Mouse (Mus musculus) G1E (cell line): ENCODE results near the gene Sema5b. TPM values are rescaled to one million over a fixed set of nuclear protein-coding genes. Genes with fewer than 3 reads are reported as not detected.

ENCODE experiments used
- ATAC-seq: 2 replicates; pipeline ENCODE4 v1.8.0; 2016; ENCODE audit warnings: mild to moderate bottlenecking; ENCODE audit not compliant: insufficient number of reproducible peaks, poor library complexity, low FRiP score, severe bottlenecking; ENCODE audit errors: extremely low read depth
- DNase-seq: peaks from one replicate; pipeline ENCODE4 v3.0.0; 2012; ENCODE audit warnings: low spot score
- H3K27me3 ChIP-seq: 2 replicates; pipeline ENCODE4 v1.6.1; 2012; ENCODE audit warnings: mild to moderate bottlenecking, low read length, inconsistent platforms; ENCODE audit not compliant: insufficient read depth
- H3K36me3 ChIP-seq: replicated peaks from 2 replicates; pipeline ENCODE3; 2012; ENCODE audit warnings: mild to moderate bottlenecking, inconsistent platforms
- H3K4me1 ChIP-seq: 2 replicates; pipeline ENCODE4 v1.6.1; 2012; ENCODE audit warnings: low read depth, low read length, inconsistent platforms, mixed read lengths; ENCODE audit not compliant: insufficient read depth
- H3K4me3 ChIP-seq: 2 replicates; pipeline ENCODE4 v1.5.1; 2012; ENCODE audit warnings: low read depth, mild to moderate bottlenecking, inconsistent platforms, low read length, moderate library complexity, mixed read lengths
- H3K9me3 ChIP-seq: replicated peaks from 2 replicates; pipeline ENCODE4 v1.6.1; 2012; ENCODE audit warnings: inconsistent platforms
- CTCF ChIP-seq: IDR thresholded peaks from 2 replicates; pipeline ENCODE4 v1.5.1; 2012; ENCODE audit warnings: low read depth, low read length, inconsistent platforms, mixed read lengths
- GATA1 ChIP-seq: IDR thresholded peaks from 2 replicates; pipeline ENCODE4 v1.6.1; 2012; ENCODE audit warnings: borderline replicate concordance, low read length, inconsistent platforms, mixed read lengths
- GATA2 ChIP-seq: IDR thresholded peaks from 2 replicates; pipeline ENCODE4 v1.6.1; 2012; ENCODE audit warnings: low read depth, low read length, inconsistent platforms, borderline replicate concordance
- POLR2AphosphoS5 ChIP-seq: IDR thresholded peaks from 2 replicates; pipeline ENCODE4 v1.6.1; 2012; ENCODE audit warnings: low read depth, low read length, inconsistent platforms; ENCODE audit not compliant: insufficient replicate concordance
- TAL1 ChIP-seq: conservative IDR thresholded peaks from 2 replicates; pipeline ENCODE4 v1.6.1; 2012; ENCODE audit warnings: low read depth, low read length, inconsistent platforms, mixed read lengths
- polyA plus RNA-seq: library from polyadenylated mRNA; stranded (reverse); fragments of >175 nt; gene quantifications from 2 replicates; pipeline ENCODE4 v1.2.3, GENCODE M21; 2012
- total RNA-seq, 2 experiments: library from RNA; stranded (forward) in 1 of 2; stranded (reverse) in 1 of 2; fragments of 200-1000 nt in 1 of 2; fragments of >200 nt in 1 of 2; fragmentation: Nextera tagmentation in 1 of 2; gene quantifications; 2 replicates each; pipeline ENCODE4 v1.2.3; 2014 to 2017

Sema5b gene
- total and polyA plus RNA-seq, 3 experiments, result 0.66 TPM; not detected in 2

- TF ChIP-seq GATA1, result no peak
- TF ChIP-seq TAL1, result no peak
- no peak for TF ChIP-seq POLR2AphosphoS5
- TF ChIP-seq GATA2, result no peak
- no peak for TF ChIP-seq CTCF
- no peaks in the 10 kb centered on the region for H3K4me1 ChIP-seq
- no peak overlapping the region for H3K4me3 ChIP-seq
- no peaks in the 10 kb centered on the region for H3K9me3 ChIP-seq
- no peak for ATAC-seq
- no peaks in the 10 kb centered on the region for H3K27me3 ChIP-seq
- DNase-seq, result no peak
- H3K36me3 ChIP-seq, result peaks cover 79% of the 10 kb centered on the region
Observed at GRCm38 (mm10) chr16:35707004-35707403, 166.1 kb downstream of the Sema5b start.

GRCm38 (mm10) chr16:35711004-35711403 is 170.1 kb downstream of the Sema5b start:
- Histone ChIP-seq H3K4me1 (no peaks in the 10 kb centered on the region), H3K36me3 (peaks cover 74% of the 10 kb centered on the region), H3K4me3 (no peak overlapping the region), H3K9me3 (no peaks in the 10 kb centered on the region), H3K27me3 (no peaks in the 10 kb centered on the region)
- ATAC-seq (no peak), DNase-seq (no peak)
- TF ChIP-seq GATA2, result no peak
- TF ChIP-seq TAL1, result no peak
- TF ChIP-seq CTCF, result no peak
- TF ChIP-seq GATA1, result no peak
- TF ChIP-seq POLR2AphosphoS5, result no peak

- Histone ChIP-seq H3K4me1 (no peaks in the 10 kb centered on the region), H3K27me3 (no peaks in the 10 kb centered on the region), H3K36me3 (peaks cover 80% of the 10 kb centered on the region), H3K9me3 (no peaks in the 10 kb centered on the region), H3K4me3 (no peak overlapping the region)
- ATAC-seq (no peak), DNase-seq (no peak)
- TF ChIP-seq GATA2 (no peak), CTCF (no peak), POLR2AphosphoS5 (no peak), TAL1 (no peak), GATA1 (no peak)
Observed at GRCm38 (mm10) chr16:35713606-35714005, 172.7 kb downstream of the Sema5b start.

Other genes starting within 250 kb of the Sema5b start
- gene Sec22a, start 177.2 kb upstream of the Sema5b start, total RNA-seq (2014; fragmentation: Nextera tagmentation), result 24.7 and 26.7 TPM in 2 replicates
- 11.7 and 16.3 TPM in 2 replicates for gene Sec22a, start 177.2 kb upstream of the Sema5b start, total RNA-seq (2017)
- 0.33 and 0.46 TPM in 2 replicates for gene Sec22a, start 177.2 kb upstream of the Sema5b start, polyA plus RNA-seq
- gene Pdia5, start 50.3 kb upstream of the Sema5b start, total RNA-seq (2014; fragmentation: Nextera tagmentation), result not detected in 2 replicates
- not detected in 2 replicates for gene Pdia5, start 50.3 kb upstream of the Sema5b start, total RNA-seq (2017)
- not detected in 2 replicates for gene Pdia5, start 50.3 kb upstream of the Sema5b start, polyA plus RNA-seq
- gene Dirc2, start 228.2 kb downstream of the Sema5b start, total RNA-seq (2014; fragmentation: Nextera tagmentation), result 18.6 and 23.5 TPM in 2 replicates
- gene Dirc2, start 228.2 kb downstream of the Sema5b start, total RNA-seq (2017), result 13.8 and 14.2 TPM in 2 replicates
- 1.9 and 3.3 TPM in 2 replicates for gene Dirc2, start 228.2 kb downstream of the Sema5b start, polyA plus RNA-seq
- 17.9 and 18.3 TPM in 2 replicates for gene Hspbap1, start 229.2 kb downstream of the Sema5b start, total RNA-seq (2014; fragmentation: Nextera tagmentation)
- 17.5 and 18.1 TPM in 2 replicates for gene Hspbap1, start 229.2 kb downstream of the Sema5b start, total RNA-seq (2017)
- 29.5 and 31.9 TPM in 2 replicates for gene Hspbap1, start 229.2 kb downstream of the Sema5b start, polyA plus RNA-seq